Mouse (Mus musculus) ES-Bruce4 (cell line): ENCODE results near the gene Tcf7.

Experiments used
- CTCF ChIP-seq: IDR thresholded peaks from one replicate; pipeline ENCODE4 v1.8.1; 2011; ENCODE audit warnings: low read depth, low read length
- EP300 ChIP-seq: IDR thresholded peaks from 2 replicates; pipeline ENCODE4 v1.6.1; 2011; ENCODE audit warnings: low read depth, low read length; ENCODE audit not compliant: insufficient read depth
- POLR2A ChIP-seq: IDR thresholded peaks from one replicate; pipeline ENCODE4 v1.8.1; 2011; ENCODE audit warnings: low read length; ENCODE audit not compliant: insufficient read depth

DNA sequence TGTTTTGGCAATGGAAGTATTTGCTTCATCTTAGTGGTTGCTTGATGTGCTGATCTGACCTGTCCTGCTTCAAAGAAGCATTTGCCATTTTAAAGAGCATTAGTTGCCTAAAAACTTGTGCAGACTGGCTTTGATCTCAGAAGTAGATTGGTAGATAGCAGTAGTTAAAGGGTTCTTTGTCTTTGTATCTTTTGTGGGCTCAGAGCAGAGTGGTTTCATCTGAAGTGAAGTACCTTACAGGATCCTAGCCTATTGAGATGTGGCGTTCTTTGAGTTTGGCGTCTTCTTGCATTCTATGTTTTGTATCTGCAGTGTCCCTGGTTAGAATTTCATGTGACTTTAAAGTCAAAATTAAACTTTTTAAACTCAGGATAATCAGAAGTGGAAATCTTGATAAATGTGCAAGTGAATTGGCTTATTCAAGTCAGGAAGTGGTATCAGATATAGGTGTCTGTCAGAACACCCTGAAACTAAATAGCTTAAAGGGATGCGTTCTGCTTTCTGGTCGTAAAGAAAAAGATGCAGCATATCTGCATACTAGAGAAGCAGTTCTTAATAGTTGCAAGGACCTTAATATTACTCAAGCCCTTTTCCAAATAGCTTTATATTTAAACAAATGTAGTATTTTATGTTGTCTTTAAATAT, 41.8 kb downstream of the Tcf7 start:
- TF ChIP-seq POLR2A (no peak), CTCF (no peak), EP300 (no peak)
